Mouse (Mus musculus) megakaryocyte, embryonic 14.5 days (primary cell): ENCODE data around the gene Hoxc11. TPM values are rescaled to one million over a fixed set of nuclear protein-coding genes. Genes with fewer than 3 reads are reported as not detected.

Source experiments
- H3K27me3 ChIP-seq: replicated peaks from 2 replicates; pipeline ENCODE3; 2012; ENCODE audit warnings: inconsistent platforms
- H3K36me3 ChIP-seq: replicated peaks from 2 replicates; pipeline ENCODE3; 2012; ENCODE audit warnings: low read length, inconsistent platforms, mixed read lengths
- H3K4me1 ChIP-seq: 2 replicates; pipeline ENCODE4 v1.6.1; 2012; ENCODE audit warnings: inconsistent platforms
- H3K4me3 ChIP-seq: replicated peaks from 2 replicates; pipeline ENCODE3; 2012; ENCODE audit warnings: moderate library complexity, mild to moderate bottlenecking, inconsistent platforms
- H3K9me3 ChIP-seq: 2 replicates; pipeline ENCODE4 v1.6.1; 2012; ENCODE audit warnings: inconsistent platforms
- FLI1 ChIP-seq: IDR thresholded peaks from 2 replicates; pipeline ENCODE4 v1.6.1; 2012; ENCODE audit warnings: low read length, inconsistent platforms, mixed read lengths
- GATA1 ChIP-seq: IDR thresholded peaks from 3 replicates; pipeline ENCODE4 v1.6.1; 2012; ENCODE audit warnings: mixed read lengths, low read length, inconsistent platforms, borderline replicate concordance
- polyA plus RNA-seq: library from polyadenylated mRNA; stranded (reverse); fragments of >175 nt; gene quantifications from 2 replicates; pipeline ENCODE4 v1.2.3, GENCODE M21; 2012; ENCODE audit warnings: low replicate concordance; ENCODE audit not compliant: insufficient read depth

Gene Hoxc11
- polyA plus RNA-seq, 1 experiment = not detected

DNA sequence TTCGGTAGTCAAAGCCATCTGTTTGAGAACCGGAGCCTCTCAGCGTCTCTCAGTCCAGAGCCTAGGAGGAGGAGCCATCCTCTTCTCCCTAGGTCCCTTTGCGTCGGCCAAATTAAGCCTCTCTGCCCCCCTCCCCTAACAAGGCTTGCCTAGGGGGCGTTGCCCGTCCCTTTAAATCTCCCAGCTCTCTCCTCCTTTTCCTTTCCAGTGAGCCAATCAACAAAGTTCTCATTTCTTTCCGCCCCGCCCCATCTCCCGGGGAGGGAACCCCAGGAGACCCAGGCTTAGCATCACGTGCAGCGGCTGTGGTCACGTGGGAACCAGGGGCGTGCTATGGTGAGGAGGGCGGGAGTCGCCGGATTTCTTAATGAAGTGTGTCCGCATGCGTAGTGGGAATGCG, 33.6 kb upstream of the Hoxc11 start:
- peak overlapping the region; percentile 33 for H3K4me3 ChIP-seq
- H3K9me3 ChIP-seq = peaks cover 3% of the 10 kb centered on the region; the same call in 1 of the 2 replicates
- H3K4me1 ChIP-seq = peaks cover 11% of the 10 kb centered on the region; the same call in 1 of the 2 replicates
- H3K36me3 ChIP-seq = no peaks in the 10 kb centered on the region
- TF ChIP-seq FLI1 (no peak), GATA1 (no peak)
- peaks cover 95% of the 10 kb centered on the region for H3K27me3 ChIP-seq

GRCm38 (mm10) chr15:102921053-102922011, 32.9 kb upstream of the Hoxc11 start, which contains the start of gene Hoxc13:
Gene Hoxc13, plus strand, starts transcription at chr15:102921103.
- peaks cover 3% of the 10 kb centered on the region; the same call in 1 of the 2 replicates for H3K9me3 ChIP-seq
- no peaks in the 10 kb centered on the region for H3K36me3 ChIP-seq
- peaks cover 95% of the 10 kb centered on the region for H3K27me3 ChIP-seq
- peaks cover 11% of the 10 kb centered on the region; the same call in 1 of the 2 replicates for H3K4me1 ChIP-seq
- TF ChIP-seq FLI1 (no peak), GATA1 (no peak)
- H3K4me3 ChIP-seq = peak within 1 kb of the TSS; percentile 33

- H3K4me3 ChIP-seq = no peak overlapping the region
- TF ChIP-seq GATA1 = no peak
- H3K4me1 ChIP-seq = peaks cover 11% of the 10 kb centered on the region; the same call in 1 of the 2 replicates
- peaks cover 3% of the 10 kb centered on the region; the same call in 1 of the 2 replicates for H3K9me3 ChIP-seq
- H3K27me3 ChIP-seq = peaks cover 95% of the 10 kb centered on the region
- no peaks in the 10 kb centered on the region for H3K36me3 ChIP-seq
These were observed 32.2 kb upstream of the Hoxc11 start for GRCm38 (mm10) chr15:102922012-102922362.

GRCm38 (mm10) chr15:102922636-102923500, 31.4 kb upstream of the Hoxc11 start:
- Histone ChIP-seq H3K36me3 (no peaks in the 10 kb centered on the region), H3K4me1 (peaks cover 11% of the 10 kb centered on the region; the same call in 1 of the 2 replicates), H3K27me3 (peaks cover 95% of the 10 kb centered on the region), H3K4me3 (no peak overlapping the region), H3K9me3 (peaks cover 3% of the 10 kb centered on the region; the same call in 1 of the 2 replicates)
- TF ChIP-seq GATA1 = no peak
- no peak for TF ChIP-seq FLI1

GRCm38 (mm10) chr15:102927032-102927645, 27.1 kb upstream of the Hoxc11 start:
- Histone ChIP-seq H3K4me1 (no peaks in the 10 kb centered on the region), H3K9me3 (no peaks in the 10 kb centered on the region), H3K36me3 (no peaks in the 10 kb centered on the region), H3K4me3 (no peak overlapping the region), H3K27me3 (peaks cover 92% of the 10 kb centered on the region)
- no peak for TF ChIP-seq FLI1
- no peak for TF ChIP-seq GATA1

DNA sequence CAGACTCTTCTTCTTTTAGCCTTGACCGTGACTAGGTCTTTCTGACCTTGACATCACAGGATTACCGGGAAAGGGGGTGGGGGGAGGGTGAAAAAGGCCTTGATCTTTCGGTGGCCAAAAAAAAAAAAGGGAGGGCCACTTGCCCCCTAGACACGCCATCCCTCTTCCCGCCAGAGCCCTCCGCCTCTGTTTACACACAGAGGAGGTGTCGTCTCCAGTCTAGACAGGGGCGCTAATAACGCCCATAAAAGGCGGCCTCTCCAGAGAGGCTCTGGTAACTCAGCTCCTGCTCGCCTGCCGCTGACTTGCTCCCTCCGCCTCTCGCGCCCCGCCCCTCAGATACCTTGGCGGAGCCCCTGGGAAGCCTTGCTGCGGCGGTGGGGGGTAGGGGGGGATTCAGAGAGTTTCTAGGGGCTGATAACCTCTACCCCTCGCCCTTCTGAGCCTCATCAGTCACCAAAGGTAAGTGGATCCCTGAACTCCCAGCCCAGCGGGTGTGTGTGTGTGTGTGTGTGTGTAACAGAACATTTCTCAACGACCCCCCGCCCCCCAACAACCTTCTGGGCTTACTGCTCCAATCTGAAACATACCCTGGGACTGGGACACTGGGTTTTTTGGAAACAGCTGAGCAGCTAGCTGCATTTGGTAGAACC, 22.4 kb upstream of the Hoxc11 start:
- Histone ChIP-seq H3K4me1 (peaks cover 2% of the 10 kb centered on the region; the same call in 1 of the 2 replicates), H3K27me3 (peaks cover 97% of the 10 kb centered on the region), H3K4me3 (no peak overlapping the region), H3K9me3 (0 out of 2 replicates have a peak, but pooled peaks cover under 1% of the 10 kb centered on the region), H3K36me3 (no peaks in the 10 kb centered on the region)
- TF ChIP-seq FLI1 (no peak), GATA1 (no peak)

DNA sequence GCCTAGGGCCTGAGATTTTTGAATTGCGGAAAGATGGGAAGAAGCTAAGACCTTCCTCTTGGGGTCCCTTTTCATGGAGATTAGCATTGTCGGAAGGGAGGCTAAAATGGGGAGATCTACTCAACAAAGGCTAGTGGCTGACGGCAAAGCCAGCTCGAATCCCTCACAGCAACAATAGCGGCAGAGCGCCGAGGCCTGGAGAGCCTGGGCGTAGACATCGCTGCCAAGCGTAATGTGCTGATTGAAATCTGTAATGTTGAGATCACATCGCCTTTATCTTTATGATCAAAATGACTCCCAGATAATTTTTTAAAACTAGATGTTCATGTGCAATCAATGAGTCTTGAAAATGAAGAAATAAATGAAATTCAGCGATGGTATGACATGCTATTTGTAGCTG, 19.8 kb upstream of the Hoxc11 start:
- 0 out of 2 replicates have a peak, but pooled peaks cover 3% of the 10 kb centered on the region for H3K9me3 ChIP-seq
- peaks cover 97% of the 10 kb centered on the region for H3K27me3 ChIP-seq
- peaks cover 6% of the 10 kb centered on the region; the same call in 1 of the 2 replicates for H3K4me1 ChIP-seq
- H3K4me3 ChIP-seq = no peak overlapping the region
- H3K36me3 ChIP-seq = no peaks in the 10 kb centered on the region
- TF ChIP-seq GATA1 = no peak
- TF ChIP-seq FLI1 = no peak

- H3K4me3 ChIP-seq = no peak overlapping the region
- H3K4me1 ChIP-seq = peaks cover 6% of the 10 kb centered on the region; the same call in 1 of the 2 replicates
- no peak for TF ChIP-seq FLI1
- no peak for TF ChIP-seq GATA1
- H3K36me3 ChIP-seq = no peaks in the 10 kb centered on the region
- H3K27me3 ChIP-seq = peaks cover 99% of the 10 kb centered on the region
- H3K9me3 ChIP-seq = 0 out of 2 replicates have a peak, but pooled peaks cover 3% of the 10 kb centered on the region
These were observed 19.3 kb upstream of the Hoxc11 start for GRCm38 (mm10) chr15:102934897-102935296.
